Mouse (Mus musculus): ENCODE results near the gene Rbms2. TPM values are rescaled to one million over a fixed set of nuclear protein-coding genes. Genes with fewer than 3 reads are reported as not detected.

The Rbms2 gene
- polyA plus RNA-seq, 1 experiment from 2014 or later: 45.4 TPM

DNA sequence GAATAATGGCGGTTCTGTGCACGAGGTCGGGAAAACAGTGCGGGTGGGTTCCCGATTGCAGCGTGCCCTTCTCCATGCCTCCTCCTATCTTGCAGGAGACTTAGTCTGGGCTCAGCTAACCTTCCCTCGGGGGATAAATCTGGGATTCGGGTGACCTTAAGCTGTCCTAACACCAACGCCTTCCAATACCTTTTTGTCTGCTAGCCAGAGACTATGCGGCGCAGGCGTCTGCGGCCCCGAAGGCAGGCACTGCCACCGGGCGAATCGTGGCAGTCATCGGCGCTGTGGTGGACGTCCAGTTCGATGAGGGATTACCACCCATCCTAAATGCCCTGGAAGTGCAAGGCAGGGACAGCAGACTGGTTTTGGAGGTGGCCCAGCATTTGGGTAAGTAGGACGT is 96.4 kb downstream of the Rbms2 start:
- H3K4me3 ChIP-seq (ENCODE audit: inconsistent target): peak overlapping the region; percentile 94
- peaks cover 38% of the 10 kb centered on the region for H3K36me3 ChIP-seq (ENCODE audit: inconsistent target)
- H3K27ac ChIP-seq: peak overlapping the region; percentile 84
- 3% methylated on average over 20 of the region's 22 CpGs for WGBS (ENCODE audit: missing documents)
- H3K79me2 ChIP-seq (ENCODE audit: inconsistent target): peaks cover 48% of the 10 kb centered on the region

DNA sequence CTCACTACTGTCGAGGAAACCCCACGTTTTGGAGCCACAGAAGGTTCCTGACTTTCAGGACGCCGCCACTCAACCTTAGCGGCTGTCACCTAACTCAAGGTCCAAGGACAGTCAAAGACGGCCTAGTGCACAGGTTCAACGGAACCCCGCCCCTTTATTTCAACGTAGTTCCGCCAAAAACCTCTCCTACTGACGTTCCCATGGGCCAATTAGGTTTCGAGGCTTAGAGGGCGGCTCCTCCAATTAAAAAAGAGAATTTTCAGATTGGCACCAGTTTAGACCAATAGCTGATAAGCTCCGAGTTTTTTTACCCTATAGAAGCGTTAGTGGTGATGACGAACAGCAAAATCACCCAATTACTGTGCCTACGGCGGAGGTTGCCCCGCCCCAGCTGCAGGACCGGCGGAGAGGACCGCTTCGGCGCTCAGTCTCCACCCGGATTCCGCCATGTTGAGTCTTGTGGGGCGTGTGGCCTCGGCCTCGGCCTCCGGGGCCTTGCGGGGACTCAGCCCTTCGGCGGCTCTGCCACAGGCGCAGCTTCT is 97.1 kb downstream of the Rbms2 start, which contains the start of gene Atp5b:
Gene Atp5b (plus strand): TSS at position 394 of the 542 bp plus-strand sequence.
- H3K27ac ChIP-seq: peak within 1 kb of the TSS; percentile 84
- H3K4me3 ChIP-seq (ENCODE audit: inconsistent target): peak within 1 kb of the TSS; percentile 94
- peaks cover 31% of the 10 kb centered on the region for H3K36me3 ChIP-seq (ENCODE audit: inconsistent target)
- H3K79me2 ChIP-seq (ENCODE audit: inconsistent target): peaks cover 46% of the 10 kb centered on the region
- WGBS (ENCODE audit: missing documents): 1% methylated on average over 33 of the region's 34 CpGs

DNA sequence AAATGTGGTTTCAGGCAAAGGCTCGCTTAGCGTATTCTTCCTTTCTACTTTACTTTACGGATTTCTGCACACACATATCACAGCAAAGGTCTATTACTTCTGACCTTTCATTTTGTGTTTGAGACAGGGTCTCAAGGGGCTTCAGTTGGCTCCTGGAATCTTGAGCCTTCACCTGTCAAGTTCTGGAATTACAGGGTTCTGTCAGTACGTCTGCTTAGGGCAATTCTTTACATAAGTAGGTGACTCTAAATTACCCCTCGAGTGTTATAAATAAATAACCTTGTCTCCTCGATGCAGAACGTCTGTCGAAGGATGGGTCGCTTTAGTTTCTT is 97.7 kb downstream of the Rbms2 start:
- Histone ChIP-seq H3K4me3 (ENCODE audit: inconsistent target) (peak overlapping the region; percentile 94), H3K27ac (peak overlapping the region; percentile 46), H3K36me3 (ENCODE audit: inconsistent target) (peaks cover 26% of the 10 kb centered on the region), H3K79me2 (ENCODE audit: inconsistent target) (peaks cover 41% of the 10 kb centered on the region)
- WGBS (ENCODE audit: missing documents): 3% methylated on average over 9 of the region's 9 CpGs

DNA sequence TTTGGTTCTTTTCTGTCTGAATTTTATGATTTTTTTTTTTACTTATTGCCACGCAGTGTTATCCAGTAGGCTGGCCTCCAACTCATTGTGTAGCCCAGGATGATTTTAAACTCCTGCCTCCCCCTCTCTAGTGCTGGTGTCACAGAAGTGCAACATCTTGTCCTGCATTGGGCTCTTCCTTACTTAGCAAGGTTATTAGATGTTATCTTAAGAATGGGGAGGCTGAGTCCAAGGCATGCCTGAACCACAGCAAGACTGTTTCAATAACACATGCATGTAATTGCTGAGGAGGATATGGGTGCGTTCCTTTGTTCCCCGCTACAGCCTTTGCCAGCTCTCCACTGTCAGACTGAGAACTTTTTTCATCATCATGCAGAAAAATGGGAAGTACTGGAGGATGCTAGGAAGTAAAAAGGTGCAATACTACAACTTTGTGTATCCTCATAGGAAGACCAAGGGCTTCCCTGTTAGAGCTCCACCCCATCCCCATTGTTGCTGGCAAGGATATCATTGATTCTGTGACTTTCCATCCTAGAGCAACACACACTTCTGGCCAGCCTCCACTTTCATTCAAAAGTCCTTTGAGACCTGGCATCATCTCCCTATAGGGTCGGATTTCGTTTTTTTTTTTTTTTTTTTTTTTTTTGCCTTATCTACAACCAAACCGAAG is 98.2 kb downstream of the Rbms2 start:
- peak overlapping the region; percentile 94 for H3K4me3 ChIP-seq (ENCODE audit: inconsistent target)
- no peak overlapping the region for H3K27ac ChIP-seq

More for the DNA sequence above, 98.2 kb downstream of the Rbms2 start:
- H3K36me3 ChIP-seq (ENCODE audit: inconsistent target): peaks cover 21% of the 10 kb centered on the region; the same call in 1 of the 2 replicates
- peaks cover 39% of the 10 kb centered on the region for H3K79me2 ChIP-seq (ENCODE audit: inconsistent target)
- 47% methylated on average over 4 of the region's 6 CpGs for WGBS (ENCODE audit: missing documents)

Other genes starting within 250 kb of the Rbms2 start
- not detected in 3 replicates for gene Hsd17b6, start 172.7 kb downstream of the Rbms2 start, polyA plus RNA-seq (2018)
- 3.5 to 24.5 TPM (median 8.9 TPM) in 3 replicates for gene Prim1, start 165.1 kb downstream of the Rbms2 start, polyA plus RNA-seq (2018)
- 676 to 712 TPM (median 694 TPM) in 3 replicates for gene Naca, start 144.7 kb downstream of the Rbms2 start, polyA plus RNA-seq (2018)
- gene Ptges3, start 121.3 kb downstream of the Rbms2 start, polyA plus RNA-seq (2018): 66.7 to 167 TPM (median 80.1 TPM) in 3 replicates
- 455 to 1,015 TPM (median 549 TPM) in 3 replicates for gene Atp5b, start 97.0 kb downstream of the Rbms2 start, polyA plus RNA-seq (2018)
- gene Baz2a, start 88.7 kb downstream of the Rbms2 start, polyA plus RNA-seq (2018): 20.2 to 33.8 TPM (median 31.2 TPM) in 3 replicates
- not detected in 3 replicates for gene Gls2, start 14.2 kb upstream of the Rbms2 start, polyA plus RNA-seq (2018)
- 5.3 to 10.6 TPM (median 6.9 TPM) in 3 replicates for gene Spryd4, start 31.5 kb upstream of the Rbms2 start, polyA plus RNA-seq (2018)
- gene Mip, start 45.5 kb upstream of the Rbms2 start, polyA plus RNA-seq (2018): not detected in 3 replicates
- 4.1 to 22.4 TPM (median 9.6 TPM) in 3 replicates for gene Timeless, start 51.8 kb upstream of the Rbms2 start, polyA plus RNA-seq (2018)
- gene Apon, start 73.8 kb upstream of the Rbms2 start, polyA plus RNA-seq (2018): not detected in 3 replicates
- gene Apof, start 88.4 kb upstream of the Rbms2 start, polyA plus RNA-seq (2018): 0.16 to 0.18 TPM in 2 of 3 replicates, not detected in the other
- 83.8 to 206 TPM (median 96.7 TPM) in 3 replicates for gene Stat2, start 90.3 kb upstream of the Rbms2 start, polyA plus RNA-seq (2018)
- 0.10 TPM in 1 of 3 replicates, not detected in the others for gene Il23a, start 118.5 kb upstream of the Rbms2 start, polyA plus RNA-seq (2018)
- gene Pan2, start 123.0 kb upstream of the Rbms2 start, polyA plus RNA-seq (2018): 2.9 to 5.7 TPM (median 3.4 TPM) in 3 replicates
- 83.6 to 112 TPM (median 85.3 TPM) in 3 replicates for gene Cnpy2, start 142.2 kb upstream of the Rbms2 start, polyA plus RNA-seq (2018)
- 94.4 to 128 TPM (median 100 TPM) in 3 replicates for gene Cs, start 157.4 kb upstream of the Rbms2 start, polyA plus RNA-seq (2018)
- 20.5 to 35.2 TPM (median 25.5 TPM) in 3 replicates for gene Coq10a, start 188.7 kb upstream of the Rbms2 start, polyA plus RNA-seq (2018)
- 23.3 to 29.3 TPM (median 26.0 TPM) in 3 replicates for gene Ankrd52, start 196.8 kb upstream of the Rbms2 start, polyA plus RNA-seq (2018)
- not detected in 3 replicates for gene Slc39a5, start 220.9 kb upstream of the Rbms2 start, polyA plus RNA-seq (2018)
- 44.1 to 130 TPM (median 65.7 TPM) in 3 replicates for gene Nabp2, start 231.2 kb upstream of the Rbms2 start, polyA plus RNA-seq (2018)
- gene Rnf41, start 231.4 kb upstream of the Rbms2 start, polyA plus RNA-seq (2018): 26.5 to 35.2 TPM (median 33.6 TPM) in 3 replicates

Measured in macrophage (primary cell).